Mouse (Mus musculus) retina, postnatal 1 day (tissue): Measurements from ENCODE around the gene Rras2.

Source experiments
- DNase-seq: peaks from one replicate; pipeline ENCODE4 v3.0.0-alpha.2; 2012

The Rras2 gene

DNA sequence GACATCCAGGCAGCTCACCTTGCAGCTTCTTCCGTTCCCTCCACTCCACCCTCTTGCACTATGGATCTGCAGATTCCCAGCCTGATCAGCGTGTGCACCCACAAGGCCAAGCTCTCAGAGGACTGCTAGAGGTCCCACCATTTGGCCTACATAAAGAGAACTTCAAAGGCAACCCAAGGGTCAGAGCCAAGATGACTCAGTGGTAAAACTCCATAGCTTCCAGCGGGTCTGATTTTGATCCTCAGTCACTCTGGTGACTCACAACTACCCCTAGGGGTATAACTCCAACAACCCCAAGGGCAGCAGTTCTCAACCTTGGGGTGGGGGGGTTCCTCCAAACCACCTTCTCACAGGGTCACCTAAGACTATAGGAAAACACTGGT, 47.1 kb downstream of the Rras2 start:
- DNase-seq = no peak

DNA sequence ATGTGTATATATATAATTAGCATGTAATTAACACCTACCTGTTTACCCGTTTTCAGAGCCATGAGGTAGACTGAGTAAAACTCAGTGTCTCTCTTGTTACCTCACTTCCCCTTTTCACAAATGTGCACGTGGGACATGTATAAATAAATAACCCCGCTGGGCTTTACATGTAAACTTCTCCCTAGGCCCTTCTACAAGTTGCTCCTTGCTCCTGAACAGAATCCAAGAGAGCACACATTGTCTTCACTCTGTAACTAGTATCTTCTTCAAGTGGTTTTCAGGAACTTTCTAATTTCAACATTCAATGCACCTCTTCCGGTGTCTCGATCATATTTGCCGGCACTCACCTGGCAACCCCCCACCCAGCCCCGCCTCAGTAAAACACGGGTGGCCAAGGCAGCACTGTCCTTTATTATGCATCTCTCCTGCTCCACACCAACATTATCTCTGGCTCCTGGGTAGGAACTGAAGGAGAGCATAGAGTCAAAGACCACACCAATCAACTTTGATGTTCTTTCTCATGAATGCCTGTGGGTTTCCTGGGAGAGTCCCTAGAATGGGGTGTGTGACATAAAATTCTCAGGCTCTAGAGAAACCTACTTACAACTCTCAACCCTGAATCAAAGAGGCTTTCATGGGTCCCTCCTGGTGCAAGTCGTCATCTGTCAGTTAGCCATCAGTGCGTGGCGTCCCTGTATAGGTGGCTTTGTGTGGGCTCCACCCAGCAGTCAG, 47.7 kb downstream of the Rras2 start:
- DNase-seq = no peak

DNA sequence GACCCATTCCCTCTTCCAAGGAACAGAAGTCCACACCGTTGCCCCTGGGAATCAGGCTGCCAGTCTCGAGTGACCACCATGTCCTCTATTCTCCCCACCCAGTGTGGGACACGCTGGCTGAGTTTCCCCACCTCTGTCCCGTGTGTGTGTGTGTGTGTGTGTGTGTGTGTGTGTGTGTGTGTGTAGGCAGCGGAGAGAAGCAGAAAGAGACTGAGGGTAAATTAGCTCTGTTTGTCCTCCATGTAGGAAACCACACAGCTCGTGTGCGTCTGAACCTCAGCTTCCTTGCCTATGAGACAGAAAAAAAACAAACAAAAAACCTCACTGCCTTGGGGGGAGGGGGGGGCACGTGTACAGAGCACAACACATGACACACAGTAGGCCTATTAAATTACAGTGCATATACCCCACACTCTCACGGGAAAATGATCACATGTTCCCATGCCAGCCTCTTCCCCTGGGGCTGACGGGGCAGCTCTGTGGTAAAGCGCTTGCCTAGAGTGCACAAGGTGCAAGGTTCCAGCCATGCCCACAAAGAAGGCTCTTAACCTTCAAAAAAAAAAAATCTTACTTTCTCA, 48.5 kb downstream of the Rras2 start:
- no peak for DNase-seq

DNA sequence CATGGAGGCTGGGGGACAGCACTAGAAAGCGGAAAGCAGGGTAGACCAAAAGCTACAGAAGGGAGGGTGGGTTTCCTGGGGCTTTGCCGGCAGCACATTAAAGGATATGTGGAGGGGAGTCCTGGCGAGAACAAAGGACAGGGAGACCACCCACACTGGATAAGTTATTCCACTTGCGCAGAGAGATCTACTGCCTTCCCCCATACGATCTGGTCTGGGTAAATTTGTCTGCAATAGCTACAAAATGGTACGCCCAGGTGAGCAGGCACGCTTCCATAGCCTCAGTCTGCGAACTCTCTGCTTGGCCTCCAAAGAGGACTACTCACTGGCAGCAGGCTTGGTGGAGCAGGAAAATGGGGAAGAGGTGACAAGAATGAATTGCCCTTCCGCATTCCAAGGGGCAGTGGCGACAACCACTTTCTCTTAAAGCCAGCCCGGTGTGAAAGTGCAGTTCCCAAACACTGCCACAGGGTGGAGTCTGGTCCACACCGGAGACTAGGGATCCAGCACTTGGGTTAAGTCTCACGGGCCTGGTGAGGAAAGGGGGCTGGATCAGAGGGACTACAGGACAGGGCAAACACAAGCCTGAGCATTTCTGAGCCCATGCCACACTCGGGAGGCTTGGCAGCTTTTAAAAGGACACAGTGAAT, 50.9 kb downstream of the Rras2 start:
- peak; percentile 87 for DNase-seq

DNA sequence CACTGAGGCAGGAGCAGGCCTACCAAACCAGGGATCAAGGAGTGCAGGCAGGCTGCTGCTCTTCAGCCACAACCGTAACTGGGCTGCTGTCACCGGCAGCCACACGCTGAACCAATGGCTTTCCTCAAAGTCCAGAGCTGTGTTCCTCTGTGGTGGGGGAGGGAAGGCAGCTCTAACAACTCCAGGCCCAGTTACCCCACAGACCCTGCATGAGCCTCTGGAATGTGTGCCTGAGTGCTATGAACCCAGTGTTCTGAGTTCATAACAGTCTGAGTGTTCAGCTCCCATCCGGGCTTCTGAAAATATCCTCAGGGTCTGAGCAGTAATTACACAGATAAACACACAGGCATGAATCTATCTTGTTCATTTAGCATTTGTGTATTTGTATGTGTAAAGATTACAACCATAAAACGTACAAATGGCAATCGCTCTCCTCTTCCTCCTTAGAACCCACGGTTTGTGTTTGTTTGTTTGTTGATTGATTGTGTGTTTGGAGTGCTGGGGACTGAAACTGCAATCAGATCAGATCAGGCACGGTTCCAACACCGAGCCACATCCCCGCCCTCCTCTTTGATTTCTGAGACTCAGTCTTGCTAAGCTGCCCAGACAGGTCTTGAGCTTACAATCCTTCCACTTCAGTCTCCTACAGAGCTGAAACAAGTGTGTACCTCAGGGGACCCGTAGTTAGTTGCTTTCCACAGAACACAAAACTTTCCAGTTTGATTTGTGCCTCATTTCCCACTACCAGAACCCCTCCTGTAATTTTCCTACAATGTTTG, 52.0 kb downstream of the Rras2 start:
- no peak for DNase-seq

DNA sequence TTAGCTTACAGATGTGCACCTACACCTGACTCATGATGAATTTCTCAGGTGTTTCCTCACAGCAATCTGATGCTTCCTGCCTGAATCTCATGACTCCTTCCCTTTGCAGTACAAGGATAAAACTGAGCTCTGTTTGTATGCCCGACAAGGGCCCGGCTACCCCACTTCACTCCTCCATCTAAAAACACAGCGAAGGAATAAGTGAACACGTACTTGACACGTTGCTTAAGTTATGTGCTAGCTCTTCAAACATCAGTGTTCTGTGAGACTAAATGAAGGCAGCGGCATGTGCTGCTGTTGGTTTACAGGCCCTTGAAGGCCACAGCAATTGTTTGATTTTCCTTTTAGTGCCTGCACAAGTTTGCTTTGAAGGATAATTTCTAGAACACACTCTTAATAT, 53.6 kb downstream of the Rras2 start:
- no peak for DNase-seq

DNA sequence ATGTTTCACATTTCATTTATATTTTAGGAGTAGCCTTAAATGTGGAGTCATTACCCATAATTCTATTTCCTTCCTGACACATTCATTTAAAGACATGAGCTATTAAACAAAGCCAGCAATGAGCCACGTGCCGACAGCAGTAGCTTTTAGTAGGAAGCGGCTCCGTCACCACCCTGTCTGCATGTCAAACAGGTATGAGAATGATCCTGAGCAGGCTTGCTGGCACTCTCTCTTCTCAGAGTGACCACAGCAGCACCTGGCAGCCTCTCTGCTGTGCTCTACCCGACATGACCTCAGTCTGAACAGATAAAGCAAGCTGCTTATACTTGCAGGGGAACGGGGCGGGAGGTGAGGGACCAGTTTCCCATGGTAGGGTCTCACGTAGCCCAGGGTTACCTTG, 54.0 kb downstream of the Rras2 start:
- DNase-seq = no peak

DNA sequence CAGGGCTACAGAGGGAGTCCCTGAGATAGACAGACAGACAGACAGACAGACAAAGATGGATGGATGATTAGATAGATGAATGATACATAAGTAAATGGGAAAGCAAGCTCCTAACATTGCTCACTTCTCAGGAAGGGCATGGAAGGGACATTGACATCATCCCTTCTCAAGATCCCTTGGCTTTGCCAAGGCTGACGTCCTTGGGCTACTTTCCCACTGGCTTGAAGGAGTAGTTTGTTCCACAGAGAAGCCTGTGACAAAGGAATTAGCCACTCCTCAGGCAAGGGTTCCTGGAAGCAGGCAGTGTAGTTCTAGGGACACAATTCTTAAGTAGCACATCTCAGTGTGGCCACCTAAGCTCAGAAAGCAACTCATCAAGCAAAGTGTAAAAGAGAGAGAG, 55.1 kb downstream of the Rras2 start:
- no peak for DNase-seq

DNA sequence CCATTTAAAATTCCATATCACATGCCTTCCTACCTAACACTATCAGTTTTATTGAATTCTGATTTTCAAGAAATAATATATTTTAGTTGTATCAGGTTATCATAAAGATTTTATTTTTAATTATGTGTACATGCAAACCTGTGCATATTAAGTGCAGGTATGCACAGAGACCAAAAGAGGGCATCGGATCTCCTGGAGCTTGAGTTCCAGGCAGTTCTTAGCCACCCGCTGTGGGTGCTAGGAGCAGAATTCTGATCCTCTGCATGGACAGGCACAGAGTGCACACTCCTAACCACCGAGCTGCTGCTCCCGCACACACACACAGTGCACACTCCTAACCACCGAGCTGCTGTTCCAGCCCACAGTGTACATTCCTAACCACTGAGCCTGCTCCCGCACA, 57.1 kb downstream of the Rras2 start:
- DNase-seq = no peak

DNA sequence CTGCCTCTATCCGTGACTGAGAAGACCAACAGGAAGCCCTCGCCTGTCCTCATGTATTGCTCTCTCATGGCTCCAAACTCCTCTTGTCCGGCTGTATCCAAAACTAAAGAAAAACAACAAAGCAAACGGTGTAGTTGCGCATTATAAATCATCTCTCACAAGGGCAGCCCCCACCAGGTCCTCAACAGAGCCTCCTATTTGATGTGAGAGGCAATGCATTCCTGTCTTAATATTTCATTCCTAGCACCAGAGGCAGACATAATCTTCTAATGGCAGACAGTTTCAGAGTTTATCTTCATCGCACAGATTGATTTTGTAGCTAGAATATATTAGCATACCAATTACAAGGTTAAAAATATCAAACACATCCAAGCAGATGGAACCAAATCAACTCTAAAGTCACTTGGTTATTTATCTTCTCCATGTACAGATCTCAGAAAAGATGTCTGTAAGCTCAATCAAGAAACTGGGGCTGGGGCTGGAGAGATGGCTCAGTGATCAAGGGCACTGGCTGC, 58.6 kb downstream of the Rras2 start:
- DNase-seq = no peak

DNA sequence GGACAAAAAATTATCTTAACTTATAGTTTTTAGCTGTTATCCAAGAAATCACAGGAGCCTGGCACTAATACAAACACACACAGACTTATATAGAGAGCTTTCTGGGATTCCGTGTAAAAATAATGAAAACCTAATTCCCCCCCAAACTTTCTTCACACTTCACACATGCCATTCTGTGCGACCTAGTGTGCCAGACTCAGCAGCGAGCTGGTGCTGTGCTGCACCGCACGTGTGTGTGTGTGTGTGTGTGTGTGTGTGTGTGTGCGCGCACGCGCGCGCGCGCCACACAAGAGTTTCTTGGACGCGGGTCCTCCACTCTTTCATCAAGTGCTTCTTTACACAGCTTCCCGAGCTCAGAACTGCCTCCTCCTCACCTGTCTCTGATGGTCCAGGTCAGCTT, 59.4 kb downstream of the Rras2 start:
- DNase-seq = no peak

DNA sequence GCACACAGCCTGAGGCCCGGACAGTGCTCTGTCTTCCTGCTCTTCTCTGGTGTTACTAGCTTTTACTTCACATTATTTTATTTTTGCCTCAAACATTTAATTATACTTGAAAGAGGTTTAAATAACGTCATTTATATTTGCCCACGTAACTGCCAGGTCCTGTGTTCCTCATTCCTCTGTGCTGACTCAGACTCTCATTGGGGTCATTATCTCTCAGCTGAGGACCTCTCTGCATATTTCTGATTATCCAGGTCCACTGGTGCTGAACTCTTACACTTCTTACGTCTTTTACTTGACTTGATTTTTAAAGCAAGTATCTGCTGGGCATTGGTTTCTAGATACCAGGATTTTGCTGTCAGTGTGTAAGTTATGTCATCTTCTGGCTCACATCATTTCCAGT, 63.9 kb downstream of the Rras2 start:
- DNase-seq = no peak

DNA sequence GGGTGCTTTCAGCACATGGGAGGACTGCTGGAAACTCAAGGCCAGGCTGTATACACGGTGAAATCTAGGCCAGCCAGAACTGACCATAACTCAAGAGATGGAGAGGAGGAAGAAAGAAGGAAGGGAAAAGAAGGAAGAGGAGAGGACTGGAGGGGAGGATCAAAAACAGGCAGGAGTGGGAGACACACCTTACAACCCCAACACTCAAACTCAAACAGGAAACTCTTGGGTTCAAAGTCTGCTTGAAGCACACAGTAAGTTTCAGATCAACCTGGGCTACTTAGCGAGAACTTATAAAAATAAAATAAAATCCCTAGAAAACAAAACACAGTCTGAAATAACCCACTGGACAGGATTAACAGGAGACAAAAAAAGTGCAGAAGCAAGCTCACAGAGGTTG, 71.8 kb downstream of the Rras2 start:
- DNase-seq = no peak

DNA sequence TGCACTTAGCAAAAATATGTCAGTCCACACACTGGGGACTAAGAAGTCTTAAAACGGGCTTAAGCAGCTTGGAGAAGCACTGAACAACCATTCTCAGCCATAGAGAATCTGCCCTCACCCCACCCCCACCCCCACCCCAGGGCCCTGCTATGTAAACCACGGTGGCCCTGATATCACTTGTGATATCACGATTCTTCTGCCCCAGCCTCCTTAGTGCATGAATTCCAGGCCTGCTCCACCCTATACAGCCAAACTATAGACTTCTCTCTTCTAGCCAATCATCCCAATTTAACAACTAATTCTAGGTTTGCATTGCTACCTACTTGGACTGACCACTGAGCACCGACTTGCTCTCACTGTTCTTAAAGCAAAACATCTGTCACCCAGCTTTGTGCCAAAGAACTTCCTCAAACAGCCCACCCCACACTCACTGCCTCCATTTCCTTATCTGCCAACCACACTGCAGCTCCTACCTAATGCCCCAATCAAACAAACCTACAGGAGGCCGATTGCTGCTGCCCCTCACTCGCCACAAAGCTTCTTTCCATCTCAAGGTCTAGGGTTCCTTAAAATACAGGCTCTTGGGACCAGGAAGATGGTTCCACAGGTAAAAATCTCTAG, 73.5 kb downstream of the Rras2 start:
- no peak for DNase-seq

DNA sequence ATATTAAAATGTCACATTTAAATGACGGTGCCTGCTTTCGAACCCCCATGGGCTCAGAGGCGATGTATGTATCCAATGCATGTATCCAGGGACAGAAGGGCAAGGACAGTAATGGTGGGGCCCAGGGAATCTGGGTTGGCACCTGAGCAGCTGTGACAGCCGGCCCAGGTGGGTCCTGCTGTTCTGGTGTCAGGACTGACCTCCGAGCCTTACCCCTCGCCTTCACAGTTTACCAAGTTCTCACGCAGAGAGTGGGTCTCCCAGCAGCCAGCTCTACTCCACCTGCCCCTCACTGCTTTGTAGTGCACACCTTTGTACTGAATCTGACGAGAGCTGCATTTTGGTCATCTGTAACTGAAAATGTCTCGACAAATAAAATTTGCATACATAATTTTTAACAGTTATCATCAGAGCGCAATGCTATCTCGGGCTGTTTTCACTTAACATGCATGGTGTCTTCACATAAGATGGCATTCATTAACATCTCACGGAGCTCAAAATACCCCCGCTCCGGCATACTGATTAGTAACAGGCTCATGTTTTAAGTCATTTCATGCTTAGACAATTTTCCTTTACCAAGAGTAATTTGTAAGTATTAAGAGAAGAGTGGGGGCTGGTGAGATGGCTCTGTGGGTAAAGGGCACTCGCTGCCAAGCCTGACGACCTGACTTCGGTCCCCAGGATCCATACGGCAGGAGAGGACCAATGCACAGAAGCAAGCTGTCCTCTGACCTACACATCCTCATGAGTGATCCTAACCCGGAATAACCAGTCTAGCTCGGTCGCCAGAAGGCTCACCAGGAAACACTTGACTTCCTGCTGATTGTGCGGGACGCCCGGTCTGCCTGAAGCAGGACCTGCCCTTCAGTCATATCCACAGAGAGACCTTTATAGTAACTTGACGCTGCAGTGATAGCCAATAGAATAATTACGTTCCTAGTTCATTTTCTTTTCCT, 74.3 kb downstream of the Rras2 start:
- no peak for DNase-seq

DNA sequence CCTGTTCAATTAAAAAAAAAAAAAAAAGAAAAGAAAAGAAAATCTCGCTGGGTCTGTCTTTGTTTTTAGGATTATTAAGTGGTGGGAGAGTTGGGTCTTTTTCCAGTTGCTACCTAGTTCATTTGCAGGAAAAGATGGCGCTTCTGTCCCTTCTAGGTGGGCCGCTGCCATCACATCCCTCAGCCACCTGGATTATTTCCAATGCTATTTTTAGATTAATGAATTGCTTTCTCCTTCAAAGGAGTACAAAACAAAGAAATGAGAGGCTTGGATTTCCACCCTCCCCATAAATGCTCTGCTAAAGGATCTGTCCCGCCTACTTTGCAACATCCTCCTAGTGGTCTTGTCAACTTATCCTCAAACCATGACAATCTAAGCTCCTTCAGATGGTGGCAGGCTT, 76.2 kb downstream of the Rras2 start:
- no peak for DNase-seq

DNA sequence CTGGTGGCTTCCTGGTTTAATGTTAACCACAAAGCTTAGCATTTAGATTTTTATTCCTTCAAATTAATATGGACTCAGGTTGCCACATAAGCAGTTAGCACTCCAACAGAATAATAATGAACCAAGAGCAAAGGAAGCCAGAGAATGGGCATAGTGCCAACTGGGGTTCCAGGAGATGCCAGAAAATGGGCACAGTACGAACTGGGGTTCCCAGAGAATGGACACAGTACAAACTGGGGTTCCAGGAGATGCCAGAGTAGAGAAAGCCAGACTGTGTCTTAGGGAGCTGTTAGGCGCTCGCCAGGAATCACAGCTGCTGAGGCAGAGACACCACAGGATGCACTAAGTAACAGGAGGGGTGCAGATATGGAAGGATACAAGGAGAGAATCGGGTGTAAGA, 80.3 kb downstream of the Rras2 start:
- DNase-seq = no peak

DNA sequence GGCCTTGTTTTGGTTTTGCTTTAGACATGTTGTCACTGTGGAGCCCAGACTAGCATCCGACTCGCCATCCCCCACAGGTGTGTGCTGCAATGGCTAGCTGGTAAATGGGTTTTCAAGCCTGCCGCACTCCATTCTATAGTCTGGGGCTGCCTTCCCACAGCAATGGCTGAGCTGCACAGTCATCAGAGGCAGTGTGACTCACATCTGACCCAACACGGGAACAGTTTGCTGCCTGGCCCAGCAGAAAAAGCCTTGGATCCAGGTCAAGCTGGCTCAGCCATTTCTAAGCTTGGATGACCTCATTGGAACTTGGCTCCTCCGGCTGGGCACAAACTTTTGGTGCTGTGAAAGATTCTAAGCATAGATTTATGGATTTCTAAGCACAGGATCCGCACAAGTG, 88.0 kb downstream of the Rras2 start:
- no peak for DNase-seq

DNA sequence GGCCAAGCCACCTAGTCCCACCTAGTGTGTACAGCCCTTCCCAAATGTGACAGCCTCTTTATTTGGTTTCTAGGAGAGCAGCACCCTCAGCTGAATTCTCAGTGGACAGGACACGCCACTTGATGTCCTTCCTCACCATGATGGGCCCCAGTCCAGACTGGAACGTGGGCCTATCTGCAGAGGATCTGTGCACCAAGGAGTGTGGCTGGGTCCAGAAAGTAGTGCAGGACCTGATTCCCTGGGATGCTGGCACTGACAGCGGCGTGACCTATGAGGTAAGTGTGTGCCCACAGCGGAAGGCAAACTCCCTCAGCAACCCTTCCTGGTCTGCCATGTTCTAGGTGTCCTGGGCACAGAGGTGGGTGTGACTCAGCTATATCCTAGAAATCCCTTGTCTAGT, 88.8 kb downstream of the Rras2 start:
- DNase-seq = no peak

DNA sequence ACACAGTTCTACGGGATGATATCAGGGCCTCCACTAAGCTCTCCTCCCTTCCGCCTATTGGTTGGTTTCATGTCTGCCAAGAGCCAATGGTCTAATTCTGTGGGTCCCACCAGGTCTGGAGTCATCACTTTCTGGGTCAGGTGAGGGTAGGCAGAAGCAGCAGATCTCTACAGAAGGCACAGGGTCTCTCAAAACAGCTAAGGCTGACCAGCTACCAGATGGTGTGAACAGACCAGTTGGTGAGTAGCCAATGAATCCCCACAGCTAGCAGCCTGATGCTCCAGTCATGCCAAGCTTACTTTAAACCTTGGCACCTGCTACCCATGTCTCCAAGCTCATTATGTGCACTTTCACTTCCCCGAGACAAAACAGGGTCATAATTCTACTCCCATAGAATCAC, 90.2 kb downstream of the Rras2 start:
- no peak for DNase-seq

DNA sequence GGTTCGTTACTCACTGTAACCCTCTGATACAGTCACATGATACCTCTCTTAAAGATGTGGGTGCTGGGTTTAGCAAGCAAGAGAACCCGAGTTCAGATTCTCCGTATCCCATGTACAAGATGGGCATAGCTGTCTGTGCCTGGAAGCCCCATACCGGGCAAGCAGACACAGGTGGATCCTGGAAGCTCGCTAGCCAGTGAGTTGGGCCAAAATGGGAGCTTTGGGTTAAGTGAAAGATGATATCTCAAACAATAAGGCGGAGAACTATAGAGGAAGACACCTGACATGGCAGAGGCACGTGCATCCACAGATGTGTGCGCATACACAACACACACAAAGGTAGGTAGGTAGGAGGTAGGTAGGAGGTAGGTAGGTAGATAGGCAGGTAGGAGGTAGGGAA, 90.7 kb downstream of the Rras2 start:
- no peak for DNase-seq

DNA sequence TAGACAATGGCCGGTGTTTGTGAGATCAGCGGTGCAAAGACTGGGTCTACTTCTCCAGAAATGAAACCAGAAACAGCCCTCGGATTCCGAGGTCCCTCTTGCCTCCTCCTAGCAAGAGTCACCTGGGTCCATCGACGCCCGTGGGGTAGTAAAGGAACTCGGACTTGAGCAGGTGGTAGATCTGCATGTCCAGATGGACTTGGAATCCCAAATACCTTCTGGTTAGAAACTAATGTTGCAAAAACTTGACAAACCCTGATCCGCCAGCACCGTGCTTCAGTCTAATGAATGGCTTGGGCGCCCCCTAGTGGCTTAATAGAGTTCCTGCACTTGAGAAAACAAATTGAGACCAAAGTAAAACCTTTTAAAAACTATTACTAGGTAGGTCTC, 96.9 kb downstream of the Rras2 start:
- peak; percentile 88 for DNase-seq
